Mouse (Mus musculus) bone marrow, adult 2 months (tissue): ENCODE measurements around the gene Ugcg.

Experiments used
- CTCF ChIP-seq: fragments of 200-500 bp; IDR thresholded peaks from 2 replicates; pipeline ENCODE4 v1.5.1; 2011; ENCODE audit warnings: low read length, control low read depth; ENCODE audit not compliant: control insufficient read depth, insufficient read depth
- POLR2A ChIP-seq: fragments of 200-500 bp; IDR thresholded peaks from 2 replicates; pipeline ENCODE4 v1.6.1; 2011; ENCODE audit warnings: low read depth, mild to moderate bottlenecking, control low read depth, low read length, borderline replicate concordance; ENCODE audit not compliant: control insufficient read depth

- TF ChIP-seq CTCF (no peak), POLR2A (no peak)
These were observed 24.8 kb downstream of the Ugcg start for GRCm38 (mm10) chr4:59213833-59214232.
